Mouse (Mus musculus) midbrain, embryonic 11.5 days (tissue): ENCODE results near the gene Atp11c. TPM values are rescaled to one million over a fixed set of nuclear protein-coding genes. Genes with fewer than 3 reads are reported as not detected.

Experiments used
- ATAC-seq: fragments of 200-750 bp; cut with Nextera tagmentation; 2 replicates; pipeline ENCODE4 v1.8.0; 2017; ENCODE audit warnings: moderate TSS enrichment, moderate library complexity; ENCODE audit not compliant: low FRiP score
- DNase-seq: peaks from one replicate; pipeline ENCODE4 v3.0.0; 2015; ENCODE audit warnings: low spot score; ENCODE audit errors: missing footprints
- H3K27ac ChIP-seq: fragments of 300-500 bp; sonication (generic); 2 replicates; pipeline ENCODE4 v1.5.1; 2014; ENCODE audit warnings: low read depth, low read length
- H3K27me3 ChIP-seq: fragments of 300-500 bp; sonication (generic); 2 replicates; pipeline ENCODE4 v1.6.1; 2014; ENCODE audit warnings: mild to moderate bottlenecking, low read length, moderate library complexity, mixed read lengths; ENCODE audit not compliant: control insufficient read depth, insufficient read depth
- H3K36me3 ChIP-seq: fragments of 300-500 bp; sonication (generic); 2 replicates; pipeline ENCODE4 v1.6.1; 2014; ENCODE audit warnings: mild to moderate bottlenecking, low read length, moderate library complexity, mixed read lengths; ENCODE audit not compliant: control insufficient read depth, insufficient read depth
- H3K4me1 ChIP-seq: fragments of 300-500 bp; sonication (generic); 2 replicates; pipeline ENCODE4 v1.6.1; 2014; ENCODE audit warnings: low read length; ENCODE audit not compliant: control insufficient read depth, insufficient read depth
- H3K4me2 ChIP-seq: fragments of 300-500 bp; sonication (generic); 2 replicates; pipeline ENCODE4 v1.6.1; 2014; ENCODE audit warnings: mild to moderate bottlenecking, moderate library complexity
- H3K4me3 ChIP-seq: fragments of 300-500 bp; sonication (generic); 2 replicates; pipeline ENCODE4 v1.5.1; 2014; ENCODE audit warnings: low read depth, low read length
- H3K9ac ChIP-seq: fragments of 300-500 bp; sonication (generic); 2 replicates; pipeline ENCODE4 v1.6.1; 2014; ENCODE audit warnings: low read length
- H3K9me3 ChIP-seq: fragments of 300-500 bp; sonication (generic); 2 replicates; pipeline ENCODE4 v1.6.1; 2016; ENCODE audit warnings: low read length; ENCODE audit not compliant: control insufficient read depth
- WGBS: fragments of 180-500 bp; shearing (Covaris S2); extraction: QIAGEN DNeasy Blood & Tissue Kit; methylation state at CpG from one replicate; pipeline ENCODE4 v1.1.7; 2014; 5-methylcytosine and 5-hydroxymethylcytosine counted together
- polyA plus RNA-seq: library from polyadenylated mRNA; unstranded; fragments of >200 nt; fragmentation: Nextera tagmentation; extraction: Ambion mirVana; gene quantifications from 2 replicates; pipeline ENCODE4 v1.2.1, GENCODE M21; 2014

The Atp11c gene
- polyA plus RNA-seq, 1 experiment from 2014 or later = 15.6 TPM

DNA sequence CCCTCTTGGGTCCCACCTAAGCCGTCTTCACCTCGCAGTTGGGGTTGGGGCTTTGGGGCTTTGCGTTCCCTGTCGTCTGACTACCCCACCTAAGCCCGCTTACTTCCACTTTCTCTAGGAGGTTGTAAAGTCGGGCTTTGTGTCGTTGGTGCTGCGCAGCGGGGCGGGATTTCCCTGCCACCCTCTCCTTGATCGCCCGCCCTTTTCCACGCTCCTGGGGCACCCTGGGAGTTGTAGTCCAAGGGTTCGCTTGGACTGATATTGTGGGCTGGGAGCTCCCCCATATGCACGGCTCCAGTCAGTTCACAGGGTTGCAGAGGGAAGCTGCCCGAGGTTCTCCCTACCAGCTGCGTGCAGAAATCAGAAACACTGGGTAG, 187.8 kb downstream of the Atp11c start:
- ATAC-seq = peak; percentile 94
- Histone ChIP-seq H3K4me2 (peak overlapping the region; percentile 56), H3K4me3 (peak overlapping the region; percentile 65), H3K4me1 (0 out of 2 replicates have a peak, but pooled peaks cover 5% of the 10 kb centered on the region), H3K9ac (peak overlapping the region; percentile 91), H3K36me3 (no peaks in the 10 kb centered on the region), H3K27me3 (no peaks in the 10 kb centered on the region), H3K9me3 (no peaks in the 10 kb centered on the region), H3K27ac (peak overlapping the region; percentile 92)
- 13% methylated on average over 16 of the region's 17 CpGs for WGBS
- DNase-seq = no peak

DNA sequence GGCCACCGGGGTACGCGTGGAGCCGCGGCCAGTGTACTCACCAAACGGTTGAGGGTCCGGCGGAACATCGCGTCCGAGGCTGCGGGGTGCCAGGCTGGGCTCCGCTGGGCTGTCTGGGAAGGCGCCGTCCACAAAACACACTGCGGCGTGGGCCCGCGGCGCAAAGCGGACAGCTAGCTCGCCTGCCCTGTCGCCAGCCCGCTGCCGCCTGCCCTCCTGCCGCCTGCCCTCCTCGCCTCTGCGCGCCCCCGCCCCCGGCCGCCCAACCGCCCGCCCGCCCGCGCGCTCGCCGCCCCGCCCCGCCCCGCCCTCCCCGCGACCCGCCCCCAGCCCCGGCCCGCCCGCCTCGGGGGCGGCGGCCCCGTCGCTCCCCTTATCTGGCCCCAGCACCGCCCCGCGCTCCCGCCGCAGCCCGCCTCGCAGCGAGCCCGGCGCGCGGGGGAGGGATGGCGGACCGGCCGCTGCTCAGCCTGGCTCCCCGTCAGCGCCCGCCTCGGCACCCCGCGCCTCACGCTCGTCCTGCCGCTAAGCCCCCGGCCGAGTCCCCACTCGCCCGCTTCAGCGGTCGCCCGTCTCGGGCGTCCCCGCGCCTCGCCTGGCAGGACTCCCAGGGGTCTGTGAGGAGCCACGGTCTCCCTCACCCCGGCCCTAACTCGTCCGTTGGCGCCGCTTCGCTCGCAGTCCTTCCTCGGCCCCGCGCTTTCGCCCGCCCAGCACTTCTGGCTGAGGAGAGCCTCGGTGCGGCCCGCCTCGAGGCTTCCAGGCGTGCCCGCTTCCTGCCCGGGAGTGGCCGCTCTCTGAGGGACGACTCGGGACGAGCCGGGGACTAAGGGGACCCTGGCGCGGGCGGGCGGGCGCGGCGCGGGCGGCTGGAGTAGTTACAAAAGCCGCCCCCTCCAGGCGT, 188.5 kb downstream of the Atp11c start:
- H3K9ac ChIP-seq = peak overlapping the region; percentile 91
- peak; percentile 95 for DNase-seq
- 12% methylated on average over 46 of the region's 126 CpGs for WGBS
- ATAC-seq = peak; percentile 83
- H3K27me3 ChIP-seq = no peaks in the 10 kb centered on the region
- H3K9me3 ChIP-seq = no peaks in the 10 kb centered on the region
- 0 out of 2 replicates have a peak, but pooled peaks cover 5% of the 10 kb centered on the region for H3K4me1 ChIP-seq
- H3K4me3 ChIP-seq = peak overlapping the region; percentile 65
- peak overlapping the region; percentile 92 for H3K27ac ChIP-seq
- H3K4me2 ChIP-seq = peak overlapping the region; percentile 56
- H3K36me3 ChIP-seq = no peaks in the 10 kb centered on the region

DNA sequence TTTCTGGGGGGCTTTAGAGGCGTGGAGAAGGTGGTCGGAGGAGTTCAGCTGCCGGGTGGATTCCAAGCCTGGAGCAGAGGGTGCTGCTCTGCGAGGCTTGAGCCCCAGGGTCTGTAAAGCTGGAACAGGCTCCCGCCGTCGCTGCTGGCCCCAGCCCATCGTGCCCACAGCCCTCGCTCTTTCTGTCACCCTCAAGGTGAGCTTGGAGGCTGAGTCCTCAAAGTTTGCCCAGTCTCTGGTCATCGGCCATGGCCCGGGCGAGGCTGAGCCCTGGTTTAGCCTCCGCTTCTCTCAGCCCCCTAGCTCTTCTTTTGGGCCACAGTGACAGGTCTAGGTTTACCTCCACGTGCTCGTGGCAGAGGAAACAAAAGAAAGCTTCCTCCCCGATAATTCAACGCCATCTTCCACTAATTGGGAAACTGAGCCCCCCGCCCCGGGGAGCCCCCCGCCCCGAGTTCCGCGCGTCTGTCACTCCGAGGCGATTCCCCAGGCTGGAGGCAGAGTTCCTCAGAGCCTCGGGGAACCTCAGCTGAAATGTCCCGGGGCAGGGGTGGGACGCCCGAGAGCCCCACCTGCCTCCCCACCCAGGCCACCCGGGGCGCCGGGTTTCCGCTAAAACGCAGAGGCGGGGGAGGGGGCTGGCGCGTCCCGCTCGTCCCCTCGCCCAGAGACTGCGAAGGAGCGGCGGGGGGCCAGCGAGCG, 189.3 kb downstream of the Atp11c start:
- Histone ChIP-seq H3K9me3 (no peaks in the 10 kb centered on the region), H3K36me3 (no peaks in the 10 kb centered on the region), H3K27me3 (no peaks in the 10 kb centered on the region), H3K4me2 (peak overlapping the region; percentile 56), H3K4me3 (peak overlapping the region; percentile 65), H3K9ac (peak overlapping the region; percentile 91), H3K27ac (no peak overlapping the region), H3K4me1 (0 out of 2 replicates have a peak, but pooled peaks cover 5% of the 10 kb centered on the region)
- DNase-seq (peak; percentile 91), ATAC-seq (no peak; the same call in 1 of the 2 replicates)
- 22% methylated on average over 38 of the region's 46 CpGs for WGBS

DNA sequence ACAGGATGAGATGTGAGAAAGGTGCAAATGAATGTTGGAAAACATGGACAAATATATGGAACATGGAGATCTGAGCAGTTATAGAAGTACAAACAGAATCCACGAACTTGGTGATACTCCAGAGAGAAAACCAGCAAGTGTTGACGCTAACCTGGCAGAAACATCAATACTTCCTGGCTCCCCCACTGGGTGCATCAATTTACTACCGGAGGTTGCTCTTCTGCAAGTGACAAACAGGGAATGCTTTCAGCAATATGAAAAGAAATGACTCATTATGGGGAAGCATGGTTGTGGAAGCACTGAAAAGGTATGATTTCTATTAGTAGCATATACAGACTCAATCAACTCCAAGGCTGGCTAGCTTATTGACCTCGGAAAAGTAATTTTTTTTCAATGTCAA, 198.2 kb downstream of the Atp11c start:
- Histone ChIP-seq H3K27ac (no peak overlapping the region), H3K9ac (no peak overlapping the region), H3K27me3 (no peaks in the 10 kb centered on the region), H3K36me3 (no peaks in the 10 kb centered on the region), H3K4me1 (no peaks in the 10 kb centered on the region), H3K4me3 (no peak overlapping the region), H3K4me2 (no peak overlapping the region), H3K9me3 (no peaks in the 10 kb centered on the region)
- WGBS = 77% methylated on average over 4 of the region's 4 CpGs
- DNase-seq = no peak
- ATAC-seq = no peak

DNA sequence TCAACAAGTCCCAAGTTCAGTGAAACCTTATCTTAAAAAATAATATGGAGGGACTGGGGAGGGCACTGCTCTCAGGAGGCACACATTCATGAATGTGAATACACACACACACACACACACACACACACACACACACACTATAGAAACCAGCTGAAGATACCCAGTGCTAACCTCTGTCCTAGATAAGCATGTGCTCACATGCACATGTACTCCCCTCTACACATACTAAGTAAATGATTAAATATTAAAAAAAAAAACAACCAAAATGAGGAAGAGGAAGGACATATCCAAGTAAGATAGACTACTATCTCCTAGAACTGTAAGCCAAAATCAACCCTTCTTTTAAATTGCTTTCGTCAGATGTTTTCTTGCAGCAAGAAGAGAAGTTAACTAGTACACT, 205.6 kb downstream of the Atp11c start:
- WGBS = 88% methylated on average over 1 of the region's 1 CpGs
- H3K27ac ChIP-seq = no peak overlapping the region
- H3K27me3 ChIP-seq = no peaks in the 10 kb centered on the region
- no peak overlapping the region for H3K4me2 ChIP-seq
- no peak for ATAC-seq
- H3K36me3 ChIP-seq = no peaks in the 10 kb centered on the region
- no peaks in the 10 kb centered on the region for H3K9me3 ChIP-seq
- no peak for DNase-seq
- no peak overlapping the region for H3K9ac ChIP-seq
- H3K4me1 ChIP-seq = no peaks in the 10 kb centered on the region
- no peak overlapping the region for H3K4me3 ChIP-seq

DNA sequence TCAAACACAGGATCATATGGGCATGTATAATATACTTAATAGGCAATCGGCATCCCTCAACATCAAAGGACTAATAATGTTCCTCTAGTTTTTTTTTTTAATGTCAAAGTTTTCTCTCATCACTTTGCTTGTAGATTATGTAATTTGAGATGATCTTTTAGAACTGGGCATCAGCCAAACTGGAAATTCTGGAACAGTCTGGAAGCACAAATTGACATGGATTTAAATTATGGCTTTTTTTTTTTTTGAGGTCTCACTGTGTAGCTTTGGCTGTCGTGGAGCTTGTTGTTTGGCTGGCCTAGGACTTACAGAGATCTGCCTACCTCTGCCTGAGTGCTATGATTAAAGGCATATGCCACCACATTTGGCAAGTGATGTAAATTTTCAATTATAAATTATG, 210.8 kb downstream of the Atp11c start:
- WGBS = 80% methylated on average over 2 of the region's 2 CpGs
- Histone ChIP-seq H3K9me3 (no peaks in the 10 kb centered on the region), H3K4me2 (no peak overlapping the region), H3K4me1 (no peaks in the 10 kb centered on the region), H3K27ac (no peak overlapping the region), H3K4me3 (no peak overlapping the region), H3K36me3 (no peaks in the 10 kb centered on the region), H3K27me3 (no peaks in the 10 kb centered on the region), H3K9ac (no peak overlapping the region)
- no peak for DNase-seq
- no peak for ATAC-seq

DNA sequence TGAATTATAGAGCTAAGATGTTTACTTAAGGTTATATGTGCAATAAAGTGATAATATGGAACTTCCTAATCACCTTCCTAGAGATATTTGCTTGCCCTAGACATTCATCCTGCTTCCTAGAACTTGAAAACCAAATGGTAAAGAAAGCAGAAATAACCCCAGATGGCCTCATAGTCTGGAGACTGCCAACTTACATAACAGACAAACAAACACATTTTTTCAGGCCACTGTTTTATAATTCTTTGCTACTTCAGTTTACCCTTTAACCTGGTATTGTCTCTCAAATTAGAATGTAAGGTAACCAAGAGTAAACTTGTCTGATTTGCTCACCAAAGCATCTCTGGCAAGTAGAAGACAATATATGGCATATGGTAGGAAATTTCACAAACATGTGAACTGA, 212.1 kb downstream of the Atp11c start:
- Histone ChIP-seq H3K36me3 (no peaks in the 10 kb centered on the region), H3K4me2 (no peak overlapping the region), H3K4me3 (no peak overlapping the region), H3K4me1 (no peaks in the 10 kb centered on the region), H3K27me3 (no peaks in the 10 kb centered on the region), H3K9ac (no peak overlapping the region), H3K27ac (no peak overlapping the region), H3K9me3 (no peaks in the 10 kb centered on the region)
- DNase-seq (no peak), ATAC-seq (no peak)

DNA sequence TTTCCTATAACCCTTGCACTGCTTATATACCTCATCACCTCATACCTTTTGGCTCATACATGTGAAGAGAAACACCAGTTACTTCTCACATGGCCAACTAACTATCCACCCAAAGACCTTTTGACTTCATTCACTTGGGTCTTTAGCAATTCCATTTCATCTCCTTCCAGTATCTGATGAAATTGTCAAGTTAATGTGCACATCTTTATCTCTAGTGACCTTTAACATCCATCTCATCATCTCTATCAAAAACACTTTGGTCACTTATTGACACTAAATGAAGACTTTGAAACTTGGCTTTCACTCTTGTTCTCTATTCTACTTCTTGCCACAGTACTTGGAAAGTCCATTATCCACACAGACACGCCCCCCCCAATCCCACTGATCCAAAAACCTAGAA, 243.8 kb downstream of the Atp11c start:
- no peak overlapping the region for H3K9ac ChIP-seq
- H3K4me3 ChIP-seq = no peak overlapping the region
- H3K4me1 ChIP-seq = no peaks in the 10 kb centered on the region
- H3K27me3 ChIP-seq = no peaks in the 10 kb centered on the region
- H3K36me3 ChIP-seq = no peaks in the 10 kb centered on the region
- no peak overlapping the region for H3K4me2 ChIP-seq
- WGBS = 100% methylated on average over 1 of the region's 1 CpGs
- H3K9me3 ChIP-seq = no peaks in the 10 kb centered on the region
- ATAC-seq (no peak), DNase-seq (no peak)
- H3K27ac ChIP-seq = no peak overlapping the region

DNA sequence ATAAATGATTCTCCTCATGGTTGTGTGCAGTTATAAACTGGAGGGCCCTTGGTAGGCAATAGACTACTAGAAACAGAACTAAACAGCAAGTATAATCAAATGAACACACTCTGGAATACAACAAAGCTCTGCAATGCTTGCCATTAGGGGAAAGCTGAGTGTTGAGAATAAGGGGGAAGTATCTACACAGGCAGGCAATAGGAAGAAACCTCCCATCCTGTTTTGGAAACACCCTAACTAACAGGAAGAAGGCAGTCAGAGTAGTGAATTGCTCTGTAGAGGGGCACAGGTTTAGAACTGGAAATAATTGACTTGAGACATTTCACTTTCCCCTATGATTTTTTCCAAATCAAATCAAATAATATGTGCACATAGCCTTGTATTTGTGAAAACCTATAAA, 247.1 kb downstream of the Atp11c start:
- no peaks in the 10 kb centered on the region for H3K27me3 ChIP-seq
- no peak overlapping the region for H3K27ac ChIP-seq
- no peaks in the 10 kb centered on the region for H3K9me3 ChIP-seq
- H3K9ac ChIP-seq = no peak overlapping the region
- no peak overlapping the region for H3K4me3 ChIP-seq
- ATAC-seq (no peak), DNase-seq (no peak)
- no peak overlapping the region for H3K4me2 ChIP-seq
- H3K4me1 ChIP-seq = no peaks in the 10 kb centered on the region
- H3K36me3 ChIP-seq = no peaks in the 10 kb centered on the region
